Mouse (Mus musculus) liver, embryonic 15.5 days (tissue): ENCODE measurements around the gene Gfm1. TPM values are rescaled to one million over a fixed set of nuclear protein-coding genes. Genes with fewer than 3 reads are reported as not detected.

ENCODE experiments used
- ATAC-seq: fragments of 200-750 bp; cut with Nextera tagmentation; 2 replicates; pipeline ENCODE4 v1.8.0; 2017; ENCODE audit warnings: moderate number of reproducible peaks, mild to moderate bottlenecking, moderate library complexity; ENCODE audit not compliant: insufficient read depth
- H3K27ac ChIP-seq: fragments of 300-500 bp; sonication (generic); replicated peaks from 2 replicates; pipeline ENCODE4 v1.5.1; 2015; ENCODE audit warnings: mild to moderate bottlenecking, inconsistent platforms
- H3K27me3 ChIP-seq: fragments of 300-500 bp; sonication (generic); 2 replicates; pipeline ENCODE4 v1.6.1; 2015; ENCODE audit warnings: mild to moderate bottlenecking, inconsistent platforms
- H3K36me3 ChIP-seq: fragments of 300-500 bp; sonication (generic); replicated peaks from 2 replicates; pipeline ENCODE4 v1.6.1; 2015; ENCODE audit warnings: moderate library complexity, mild to moderate bottlenecking, inconsistent platforms
- H3K4me1 ChIP-seq: fragments of 300-500 bp; sonication (generic); replicated peaks from 2 replicates; pipeline ENCODE4 v1.6.1; 2015; ENCODE audit warnings: inconsistent platforms
- H3K4me2 ChIP-seq: fragments of 300-500 bp; sonication (generic); 2 replicates; pipeline ENCODE4 v1.6.1; 2015; ENCODE audit warnings: moderate library complexity, mild to moderate bottlenecking, inconsistent platforms
- H3K4me3 ChIP-seq: fragments of 300-500 bp; sonication (generic); replicated peaks from 2 replicates; pipeline ENCODE4 v1.5.1; 2015; ENCODE audit warnings: mild to moderate bottlenecking, inconsistent platforms
- H3K9ac ChIP-seq: fragments of 300-500 bp; sonication (generic); 2 replicates; pipeline ENCODE4 v1.6.1; 2015; ENCODE audit warnings: moderate library complexity, mild to moderate bottlenecking, inconsistent platforms
- H3K9me3 ChIP-seq: fragments of 300-500 bp; sonication (generic); replicated peaks from 2 replicates; pipeline ENCODE4 v1.6.1; 2016; ENCODE audit warnings: inconsistent platforms
- WGBS: fragments of 180-500 bp; shearing (Covaris S2); methylation state at CpG from one replicate; pipeline ENCODE4 v1.1.7; 2015; ENCODE audit warnings: mixed read lengths; ENCODE audit not compliant: insufficient replicate concordance; 5-methylcytosine and 5-hydroxymethylcytosine counted together
- polyA plus RNA-seq: library from polyadenylated mRNA; unstranded; fragments of >200 nt; fragmentation: Nextera tagmentation; extraction: Ambion mirVana; gene quantifications from 2 replicates; pipeline ENCODE4 v1.2.1, GENCODE M21; 2015

The Gfm1 gene
- polyA plus RNA-seq, 1 experiment from 2014 or later, result 29.8 TPM

GRCm38 (mm10) chr3:67524768-67525167, 94.9 kb downstream of the Gfm1 start:
- WGBS, result 50% methylated on average over 6 of the region's 6 CpGs
- Histone ChIP-seq H3K27me3 (no peaks in the 10 kb centered on the region), H3K9ac (no peak overlapping the region), H3K4me1 (no peaks in the 10 kb centered on the region), H3K27ac (no peak overlapping the region), H3K4me2 (no peak overlapping the region), H3K4me3 (no peak overlapping the region), H3K9me3 (no peaks in the 10 kb centered on the region), H3K36me3 (no peaks in the 10 kb centered on the region)
- ATAC-seq, result no peak

Other genes starting within 250 kb of the Gfm1 start
- gene Mlf1, start 56.0 kb upstream of the Gfm1 start, polyA plus RNA-seq, result 1.7 and 2.2 TPM in 2 replicates
- gene Gm17402, start 54.9 kb upstream of the Gfm1 start, polyA plus RNA-seq, result not detected in 2 replicates
- 10.2 and 12.6 TPM in 2 replicates for gene Lxn, start 33.8 kb downstream of the Gfm1 start, polyA plus RNA-seq
- 2.7 and 3.1 TPM in 2 replicates for gene Rarres1, start 85.4 kb downstream of the Gfm1 start, polyA plus RNA-seq
- 25.3 and 25.5 TPM in 2 replicates for gene Mfsd1, start 152.6 kb downstream of the Gfm1 start, polyA plus RNA-seq